Mouse (Mus musculus) ES-Bruce4 (cell line): ENCODE data around the gene Grin2a. TPM values are rescaled to one million over a fixed set of nuclear protein-coding genes. Genes with fewer than 3 reads are reported as not detected.
A peak's percentile ranks its signal among the peaks of the same experiment; 100 is the strongest.

Experiments
- H3K27ac ChIP-seq: 2 replicates; pipeline ENCODE4 v1.5.1; 2012; ENCODE audit warnings: low read length, inconsistent platforms; ENCODE audit not compliant: insufficient read depth
- H3K27me3 ChIP-seq: 2 replicates; pipeline ENCODE4 v1.6.1; 2012; ENCODE audit warnings: mild to moderate bottlenecking, low read length, inconsistent platforms; ENCODE audit not compliant: control insufficient read depth, poor library complexity, insufficient read depth, severe bottlenecking
- H3K36me3 ChIP-seq: 2 replicates; pipeline ENCODE4 v1.6.1; 2012; ENCODE audit warnings: inconsistent platforms, mild to moderate bottlenecking, low read length, moderate library complexity; ENCODE audit not compliant: control insufficient read depth, poor library complexity, insufficient read depth, severe bottlenecking
- H3K4me1 ChIP-seq: one replicate; pipeline ENCODE4 v1.8.1; 2011; ENCODE audit warnings: low read length; ENCODE audit not compliant: control insufficient read depth, insufficient read depth
- H3K4me3 ChIP-seq: 2 replicates; pipeline ENCODE4 v1.5.1; 2011; ENCODE audit warnings: low read depth, mild to moderate bottlenecking, low read length
- H3K9ac ChIP-seq: 2 replicates; pipeline ENCODE4 v1.6.1; 2012; ENCODE audit warnings: low read depth, mild to moderate bottlenecking, inconsistent platforms; ENCODE audit not compliant: poor library complexity, severe bottlenecking
- H3K9me3 ChIP-seq: replicated peaks from 2 replicates; pipeline ENCODE4 v1.6.1; 2012; ENCODE audit warnings: mild to moderate bottlenecking, low read length, inconsistent platforms; ENCODE audit not compliant: control insufficient read depth, poor library complexity, insufficient read depth, severe bottlenecking
- CTCF ChIP-seq: IDR thresholded peaks from one replicate; pipeline ENCODE4 v1.8.1; 2011; ENCODE audit warnings: low read depth, low read length
- EP300 ChIP-seq: IDR thresholded peaks from 2 replicates; pipeline ENCODE4 v1.6.1; 2011; ENCODE audit warnings: low read depth, low read length; ENCODE audit not compliant: insufficient read depth
- POLR2A ChIP-seq: IDR thresholded peaks from one replicate; pipeline ENCODE4 v1.8.1; 2011; ENCODE audit warnings: low read length; ENCODE audit not compliant: insufficient read depth
- polyA plus RNA-seq: library from polyadenylated mRNA; stranded (reverse); fragments of >200 nt; gene quantifications from 2 replicates; pipeline ENCODE4 v1.2.4, GENCODE M21; 2011; ENCODE audit warnings: low read depth; ENCODE audit not compliant: missing spikeins, insufficient read depth, insufficient read length

Gene Grin2a
- polyA plus RNA-seq, 1 experiment: 0.39 TPM

DNA sequence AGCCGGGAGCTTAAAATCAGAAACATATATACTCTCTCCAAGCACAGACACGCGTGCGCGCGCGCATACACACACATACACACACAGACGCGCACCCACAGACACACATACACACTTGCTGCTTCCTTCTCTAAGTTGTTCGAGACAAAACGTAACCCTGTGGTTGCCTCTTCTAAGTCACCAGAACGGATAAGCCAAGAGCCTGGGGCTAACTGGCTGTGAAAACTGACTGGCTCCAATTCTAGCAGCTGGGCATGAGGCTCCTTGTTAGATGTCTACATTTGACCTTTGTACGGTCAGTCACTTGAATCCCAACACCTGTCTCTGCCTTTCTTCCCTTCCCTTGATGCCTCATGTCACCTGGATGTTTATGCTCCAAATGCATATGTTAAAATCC, 452 bp upstream of the Grin2a start:
- Histone ChIP-seq H3K27me3 (peaks cover 8% of the 10 kb centered on the region), H3K36me3 (no peaks in the 10 kb centered on the region), H3K4me1 (no peaks in the 10 kb centered on the region), H3K9me3 (no peaks in the 10 kb centered on the region), H3K9ac (no peak overlapping the region), H3K27ac (no peak overlapping the region), H3K4me3 (peak overlapping the region; percentile 33; the same call in 1 of the 2 replicates)
- no peak for TF ChIP-seq POLR2A
- TF ChIP-seq CTCF: no peak
- TF ChIP-seq EP300: no peak

DNA sequence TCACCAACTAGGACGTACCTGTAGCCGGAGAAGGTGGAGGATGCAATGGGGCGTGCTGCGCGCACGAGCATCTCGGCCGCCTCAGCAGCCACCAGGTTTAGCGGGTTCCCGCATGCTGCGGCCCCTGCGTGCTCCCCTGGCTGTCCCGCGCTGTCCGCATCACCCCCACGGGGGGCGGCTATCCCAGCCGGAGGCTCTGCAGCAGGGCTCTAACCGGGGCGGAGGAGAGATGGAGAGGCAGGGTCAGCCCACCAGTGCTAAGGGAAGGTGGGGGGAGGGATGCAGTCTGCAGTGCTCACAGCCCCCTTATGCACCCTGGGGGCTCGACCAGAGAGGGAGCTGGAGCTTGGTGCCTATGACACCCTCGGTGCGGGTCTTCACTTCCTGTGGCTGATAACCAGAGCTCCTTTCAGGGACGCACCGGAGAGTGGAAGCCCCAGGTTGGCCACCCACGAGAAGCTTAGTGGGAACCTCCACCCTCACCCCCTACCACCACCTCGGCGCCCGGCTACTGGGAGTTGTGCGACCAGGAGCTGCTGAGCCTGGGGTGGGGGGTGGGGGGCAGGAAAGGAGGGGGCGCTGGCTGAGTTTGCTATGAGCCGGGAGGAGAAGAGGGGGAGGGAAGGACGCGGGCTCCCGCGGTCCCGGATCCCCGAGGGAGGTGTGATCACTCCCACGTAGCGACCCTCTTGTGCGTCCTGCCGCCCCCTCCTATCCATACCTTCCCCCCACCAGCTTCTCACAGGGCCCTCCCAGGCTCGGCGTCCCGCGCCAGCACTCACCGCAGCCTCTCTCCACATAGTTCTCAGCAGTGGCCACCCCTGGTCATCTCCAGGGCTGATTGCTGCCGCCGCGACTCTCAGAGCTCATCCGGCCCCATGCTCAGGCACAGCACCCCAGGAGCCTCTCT, 1.1 kb downstream of the Grin2a start:
- H3K9ac ChIP-seq: peak overlapping the region; percentile 17
- no peaks in the 10 kb centered on the region for H3K4me1 ChIP-seq
- TF ChIP-seq POLR2A: no peak
- no peak for TF ChIP-seq EP300
- no peak for TF ChIP-seq CTCF
- H3K4me3 ChIP-seq: peak overlapping the region; percentile 64
- H3K36me3 ChIP-seq: no peaks in the 10 kb centered on the region
- no peaks in the 10 kb centered on the region for H3K9me3 ChIP-seq
- H3K27me3 ChIP-seq: peaks cover 8% of the 10 kb centered on the region
- H3K27ac ChIP-seq: no peak overlapping the region

DNA sequence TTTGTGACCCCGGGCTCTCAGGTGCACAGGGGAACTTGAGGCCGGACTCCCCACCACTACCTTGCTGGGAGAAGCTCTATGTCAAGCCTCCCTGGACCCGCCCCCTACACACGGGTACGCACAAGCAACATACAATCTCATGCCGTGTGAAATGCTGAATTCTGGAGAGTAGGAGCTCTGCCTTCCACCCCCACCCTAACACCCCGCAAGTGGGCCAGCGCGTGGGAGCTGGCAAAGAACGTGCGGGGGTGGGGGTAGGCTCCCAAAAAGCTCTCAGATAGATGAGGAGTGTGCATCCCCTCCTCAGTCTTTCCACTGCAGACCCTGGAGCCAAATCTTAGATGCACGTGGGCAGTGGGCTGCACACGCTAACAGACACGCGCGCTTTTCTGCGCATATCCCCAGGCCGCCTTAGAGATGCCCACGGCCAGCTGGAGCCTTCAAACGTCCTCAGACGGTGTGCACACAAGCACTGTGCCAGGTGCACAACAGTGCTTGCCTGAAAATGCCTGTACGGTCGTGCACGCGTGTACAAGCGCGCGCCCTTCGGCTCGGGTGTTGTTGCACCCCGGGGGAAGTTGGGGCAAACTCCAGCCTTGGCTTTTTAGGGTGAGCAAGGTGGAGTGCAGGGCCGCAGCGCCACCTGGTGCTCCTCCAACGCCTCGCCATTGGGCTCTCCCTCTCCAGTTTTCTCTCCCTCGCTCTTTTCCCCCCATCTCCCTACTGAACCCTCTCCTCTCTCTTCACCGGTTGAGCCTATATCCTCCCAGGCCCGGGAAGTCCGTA, 1.9 kb downstream of the Grin2a start:
- Histone ChIP-seq H3K4me1 (no peaks in the 10 kb centered on the region), H3K36me3 (no peaks in the 10 kb centered on the region), H3K4me3 (peak overlapping the region; percentile 64), H3K9me3 (no peaks in the 10 kb centered on the region), H3K9ac (no peak overlapping the region), H3K27me3 (peaks cover 8% of the 10 kb centered on the region), H3K27ac (no peak overlapping the region)
- TF ChIP-seq EP300 (no peak), CTCF (peak; percentile 83)

DNA sequence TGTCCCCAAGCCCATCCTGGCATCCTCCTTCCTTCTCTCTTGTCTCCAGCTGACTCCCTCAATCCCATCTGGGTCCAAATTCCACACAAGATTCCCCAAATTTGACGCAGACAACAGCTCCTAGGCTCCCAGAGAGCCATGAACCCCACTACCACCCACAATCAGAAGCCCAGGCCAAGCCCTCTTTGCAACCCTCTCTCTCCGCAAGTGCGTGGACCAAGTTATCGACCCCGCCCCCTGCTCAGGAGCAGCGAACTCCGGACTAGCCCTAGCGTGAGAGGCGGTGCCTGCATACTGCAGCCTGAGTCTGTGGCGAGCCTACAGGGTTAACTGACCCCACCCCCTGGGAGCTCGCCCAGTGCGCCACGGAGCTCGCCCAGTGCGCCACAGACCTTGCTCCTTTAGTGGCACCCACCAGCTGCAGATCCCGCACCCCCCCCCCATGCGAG, 2.6 kb downstream of the Grin2a start:
- TF ChIP-seq CTCF: no peak
- TF ChIP-seq EP300: no peak
- TF ChIP-seq POLR2A: no peak
- H3K9ac ChIP-seq: no peak overlapping the region
- H3K4me1 ChIP-seq: no peaks in the 10 kb centered on the region
- H3K4me3 ChIP-seq: peak overlapping the region; percentile 49
- H3K36me3 ChIP-seq: no peaks in the 10 kb centered on the region
- no peak overlapping the region for H3K27ac ChIP-seq
- H3K9me3 ChIP-seq: no peaks in the 10 kb centered on the region
- H3K27me3 ChIP-seq: peaks cover 8% of the 10 kb centered on the region

DNA sequence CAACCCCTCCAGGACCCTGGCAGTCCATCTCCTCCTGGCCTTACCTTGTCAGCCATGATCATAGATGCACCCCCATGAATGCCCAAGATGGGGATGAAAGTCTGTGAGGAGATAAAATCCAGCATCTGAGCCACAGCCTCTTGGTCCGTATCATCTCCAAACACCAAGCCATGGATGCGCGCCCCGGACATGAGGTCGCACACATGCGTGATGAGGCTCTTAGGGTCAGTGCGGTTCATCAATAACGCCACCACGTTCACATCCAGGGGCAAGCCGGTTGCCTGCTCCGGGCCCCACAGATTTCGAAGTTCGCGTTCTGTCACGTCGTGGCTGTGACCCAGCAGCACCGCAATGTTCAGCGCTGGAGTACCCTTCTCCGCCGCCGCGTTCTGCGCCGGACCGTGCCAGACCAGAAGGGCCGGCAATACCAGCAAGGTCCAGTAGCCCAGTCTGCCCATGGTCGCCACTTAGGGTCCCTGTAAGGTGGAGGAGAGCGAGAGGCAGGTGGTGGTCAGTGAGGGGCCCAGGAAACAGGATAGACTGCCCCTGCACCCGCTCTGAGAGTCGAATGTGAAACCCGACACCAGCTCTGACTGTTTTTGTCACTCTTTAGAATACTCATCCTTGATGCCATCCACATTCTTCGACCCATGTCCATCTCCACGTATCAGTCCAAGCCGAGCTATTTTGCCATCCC, 3.1 kb downstream of the Grin2a start:
- Histone ChIP-seq H3K4me1 (no peaks in the 10 kb centered on the region), H3K27me3 (peaks cover 8% of the 10 kb centered on the region), H3K9ac (no peak overlapping the region), H3K9me3 (no peaks in the 10 kb centered on the region), H3K36me3 (no peaks in the 10 kb centered on the region), H3K27ac (no peak overlapping the region), H3K4me3 (peak overlapping the region; percentile 49)
- TF ChIP-seq CTCF (no peak), EP300 (no peak), POLR2A (no peak)
